Mouse (Mus musculus) layer of hippocampus, postnatal 14 days (tissue): ENCODE data around the gene Ice1. TPM values are rescaled to one million over a fixed set of nuclear protein-coding genes. Genes with fewer than 3 reads are reported as not detected.

Experiments used
- DNase-seq, 2 experiments: peaks; one replicate each; pipeline ENCODE4 v3.0.0; 2021 to 2022; ENCODE audit warnings: low spot score in 2 of 2, mixed read lengths in 1 of 2
- long read RNA-seq, 2 experiments: library from polyadenylated mRNA; stranded (forward); transcript quantifications; one replicate each; pipeline ENCODE4 v2.0.0; 2021
- total RNA-seq, 2 experiments: library from RNA; stranded (reverse); gene quantifications; 2 replicates each; pipeline ENCODE4 v1.2.3; 2021

Ice1 gene
- total RNA-seq: 10 to 100 TPM; 60.6 to 67.0 TPM
- long read RNA-seq, experiment 1, full-length matches to known transcripts: 2 of 25 reads
- long read RNA-seq, experiment 1, partial matches to known transcripts: 20 of 25 reads
- long read RNA-seq, experiment 1, other reads (novel, unspliced or antisense): 3 of 25 reads
- long read RNA-seq, experiment 2, full-length matches to known transcripts: 4 of 20 reads
- long read RNA-seq, experiment 2, partial matches to known transcripts: 14 of 20 reads
- long read RNA-seq, experiment 2, other reads (novel, unspliced or antisense): 2 of 20 reads

- DNase-seq: no peak
Observed at GRCm38 (mm10) chr13:70637282-70637661, at the start of gene Ice1. Gene Ice1 (minus strand): TSS chr13:70637634.

GRCm38 (mm10) chr13:70685825-70686224 is 48.4 kb upstream of the Ice1 start:
- DNase-seq: no peak

GRCm38 (mm10) chr13:70684976-70685609 is 47.7 kb upstream of the Ice1 start:
- DNase-seq: no peak

GRCm38 (mm10) chr13:70681411-70682183 is 44.2 kb upstream of the Ice1 start:
- no peak for DNase-seq

GRCm38 (mm10) chr13:70680316-70680715 is 42.9 kb upstream of the Ice1 start:
- no peak for DNase-seq

GRCm38 (mm10) chr13:70677689-70678088 is 40.3 kb upstream of the Ice1 start:
- DNase-seq: no peak

GRCm38 (mm10) chr13:70676243-70677183 is 39.1 kb upstream of the Ice1 start:
- no peak for DNase-seq

GRCm38 (mm10) chr13:70674998-70675397 is 37.6 kb upstream of the Ice1 start:
- no peak for DNase-seq

GRCm38 (mm10) chr13:70670080-70670479 is 32.6 kb upstream of the Ice1 start:
- peak; percentile 16 to 56 for DNase-seq

GRCm38 (mm10) chr13:70659715-70660114 is 22.3 kb upstream of the Ice1 start:
- no peak for DNase-seq

GRCm38 (mm10) chr13:70656741-70657140 is 19.3 kb upstream of the Ice1 start:
- no peak for DNase-seq

- no peak for DNase-seq
Observed at GRCm38 (mm10) chr13:70656329-70656728, 18.9 kb upstream of the Ice1 start.

GRCm38 (mm10) chr13:70655570-70655969 is 18.1 kb upstream of the Ice1 start:
- DNase-seq: no peak

GRCm38 (mm10) chr13:70654091-70654770 is 16.8 kb upstream of the Ice1 start:
- DNase-seq: no peak

- no peak for DNase-seq
Observed at GRCm38 (mm10) chr13:70653457-70653856, 16.0 kb upstream of the Ice1 start.

- no peak for DNase-seq
Observed at GRCm38 (mm10) chr13:70650011-70650436, 12.6 kb upstream of the Ice1 start.

- no peak for DNase-seq
Observed at GRCm38 (mm10) chr13:70645968-70646505, 8.6 kb upstream of the Ice1 start.

GRCm38 (mm10) chr13:70644083-70644462 is 6.6 kb upstream of the Ice1 start:
- no peak for DNase-seq

GRCm38 (mm10) chr13:70643408-70644082 is 6.1 kb upstream of the Ice1 start:
- peak; percentile 59 to 71 for DNase-seq

- DNase-seq: no peak
Observed at GRCm38 (mm10) chr13:70641941-70642340, 4.5 kb upstream of the Ice1 start.
